ENCODE assay signal across 46 mouse cellular contexts in the genomic region with DNA sequence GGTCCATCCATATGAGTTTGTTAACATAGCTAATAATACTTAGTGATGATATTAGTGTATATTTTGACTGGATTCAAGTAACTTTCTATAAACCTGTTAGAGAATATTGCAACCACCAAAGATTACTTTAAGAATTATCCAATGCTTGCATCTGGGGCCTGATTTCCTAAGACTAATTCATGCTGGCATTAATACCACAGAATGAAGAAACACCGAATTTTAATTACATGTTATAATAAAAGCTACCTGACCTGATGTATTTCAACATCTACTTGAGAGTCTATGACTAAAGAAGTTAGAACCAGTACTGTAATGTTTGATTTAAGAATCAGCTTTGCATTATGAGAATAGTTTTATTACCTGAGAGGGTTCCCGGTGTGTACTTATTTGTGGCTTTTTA. TPM values are rescaled to one million over a fixed set of nuclear protein-coding genes. Genes with fewer than 3 reads are reported as not detected.
"Had no signal": no experiment of that assay in that cellular context is flagged by ENCODE, and none has a peak within 500 bp of the region (broad histone marks: within the 10 kb centered on the region; RNA-seq: fewer than 3 reads in every experiment).

Gene C130079G13Rik, plus strand, starts transcription at position 301 of the 400 bp plus-strand sequence.

- H3K27ac ChIP-seq: limb, embryonic 10.5 days; limb, embryonic 12.5 days; limb, embryonic 13.5 days; limb, embryonic 15.5 days; liver, embryonic 13.5 days; liver, embryonic 14.5 days; liver, embryonic 15.5 days; lung, embryonic 15.5 days; macrophage; midbrain, embryonic 10.5 days; midbrain, embryonic 12.5 days; midbrain, embryonic 13.5 days; midbrain, embryonic 15.5 days; neural tube, embryonic 12.5 days had no signal

- H3K27me3 ChIP-seq: limb, embryonic 12.5 days; limb, embryonic 13.5 days; limb, embryonic 15.5 days; liver, embryonic 13.5 days; liver, embryonic 15.5 days; lung, embryonic 15.5 days; megakaryocyte, embryonic 14.5 days; midbrain, embryonic 12.5 days; midbrain, embryonic 13.5 days; midbrain, embryonic 15.5 days; neural tube, embryonic 12.5 days had no signal

- H3K9ac ChIP-seq: limb, embryonic 12.5 days; limb, embryonic 13.5 days; limb, embryonic 15.5 days; liver, embryonic 13.5 days; liver, embryonic 14.5 days; liver, embryonic 15.5 days; liver, postnatal 0 days; lung, embryonic 14.5 days; lung, embryonic 15.5 days; midbrain, embryonic 12.5 days; midbrain, embryonic 13.5 days; midbrain, embryonic 15.5 days; neural tube, embryonic 12.5 days had no signal

- H3K4me1 ChIP-seq: limb, embryonic 10.5 days; limb, embryonic 12.5 days; limb, embryonic 13.5 days; limb, embryonic 15.5 days; liver, embryonic 13.5 days; liver, embryonic 15.5 days; lung, embryonic 15.5 days; megakaryocyte, embryonic 14.5 days; midbrain, embryonic 10.5 days; midbrain, embryonic 12.5 days; midbrain, embryonic 13.5 days; midbrain, embryonic 15.5 days; neural tube, embryonic 12.5 days had no signal

- H3K36me3 ChIP-seq: limb, embryonic 10.5 days; limb, embryonic 12.5 days; limb, embryonic 13.5 days; limb, embryonic 15.5 days; liver, embryonic 13.5 days; liver, embryonic 15.5 days; lung, embryonic 15.5 days; midbrain, embryonic 10.5 days; midbrain, embryonic 12.5 days; midbrain, embryonic 13.5 days; midbrain, embryonic 15.5 days; neural tube, embryonic 12.5 days had no signal

- H3K4me3 ChIP-seq: limb, embryonic 10.5 days; limb, embryonic 12.5 days; limb, embryonic 13.5 days; limb, embryonic 15.5 days; liver, embryonic 13.5 days; liver, embryonic 15.5 days; lung, embryonic 15.5 days; megakaryocyte, embryonic 14.5 days; midbrain, embryonic 10.5 days; midbrain, embryonic 12.5 days; midbrain, embryonic 13.5 days; midbrain, embryonic 15.5 days; myocyte; neural tube, embryonic 12.5 days had no signal

- ATAC-seq: liver, postnatal 0 days; lung, postnatal 0 days; midbrain, embryonic 13.5 days; midbrain, embryonic 15.5 days; midbrain, embryonic 16.5 days had no signal

- H3K4me2 ChIP-seq: limb, embryonic 12.5 days; limb, embryonic 13.5 days; limb, embryonic 15.5 days; liver, embryonic 11.5 days; liver, embryonic 13.5 days; liver, embryonic 15.5 days; lung, embryonic 14.5 days; lung, embryonic 15.5 days; midbrain, embryonic 11.5 days; midbrain, embryonic 12.5 days; midbrain, embryonic 13.5 days; midbrain, embryonic 15.5 days; neural tube, embryonic 12.5 days had no signal

- H3K9me3 ChIP-seq: limb, embryonic 10.5 days; limb, embryonic 12.5 days; limb, embryonic 13.5 days; limb, embryonic 15.5 days; liver, embryonic 13.5 days; liver, embryonic 15.5 days; lung, embryonic 15.5 days; megakaryocyte, embryonic 14.5 days; midbrain, embryonic 10.5 days; midbrain, embryonic 12.5 days; midbrain, embryonic 13.5 days; midbrain, embryonic 15.5 days; neural tube, embryonic 12.5 days had no signal

- DNase-seq: left cerebral cortex, postnatal 4 days; liver; liver, embryonic 13.5 days; liver, postnatal 0 days; lung, adult 18-20 months; lung, adult 2 months; lung, embryonic 14.5 days; lung, postnatal 10 days; lung, postnatal 14 days; lung, postnatal 36 days; lung, postnatal 4 days; midbrain, embryonic 14.5 days had no signal

RNA-seq across cellular contexts. Expression of gene C130079G13Rik, which starts in this region (rescaled TPM):
- total RNA-seq: left cerebral cortex, adult 8-10 months; left cerebral cortex, postnatal 10 days; left cerebral cortex, postnatal 14 days; left cerebral cortex, postnatal 25 days; left cerebral cortex, postnatal 36 days; left cerebral cortex, postnatal 4 days; liver, adult 2 months; megakaryocyte progenitor cell, adult 5-6 weeks; megakaryocyte, adult 5-6 weeks; megakaryocyte-erythroid progenitor cell, adult 5-6 weeks; monocyte, adult 5-6 weeks had no signal
- polyA plus RNA-seq: limb, embryonic 10.5 days; limb, embryonic 11.5 days; limb, embryonic 12.5 days; limb, embryonic 13.5 days; liver, adult 2 months; liver, embryonic 11.5 days; liver, embryonic 13.5 days; liver, embryonic 14.5 days; liver, embryonic 15.5 days; liver, embryonic 16.5 days; liver, postnatal 0 days; lung, embryonic 14.5 days; lung, embryonic 15.5 days; lung, embryonic 16.5 days; lung, postnatal 0 days; macrophage; midbrain, embryonic 10.5 days; midbrain, embryonic 11.5 days; midbrain, embryonic 12.5 days; midbrain, embryonic 13.5 days; midbrain, embryonic 14.5 days; midbrain, embryonic 15.5 days; midbrain, embryonic 16.5 days; midbrain, postnatal 0 days; myocyte; neural tube, embryonic 11.5 days; neural tube, embryonic 12.5 days had no signal
